Mouse (Mus musculus): ENCODE results near the gene Gins1.

Gins1 gene

GRCm38 (mm10) chr2:150950056-150950455, 44.9 kb downstream of the Gins1 start:
- in situ Hi-C loops (cut with MboI, MseI): loop anchor here (25.0 kb wide), 1 partner anchor 1388 kb away; no protein-coding TSS in a partner anchor

DNA sequence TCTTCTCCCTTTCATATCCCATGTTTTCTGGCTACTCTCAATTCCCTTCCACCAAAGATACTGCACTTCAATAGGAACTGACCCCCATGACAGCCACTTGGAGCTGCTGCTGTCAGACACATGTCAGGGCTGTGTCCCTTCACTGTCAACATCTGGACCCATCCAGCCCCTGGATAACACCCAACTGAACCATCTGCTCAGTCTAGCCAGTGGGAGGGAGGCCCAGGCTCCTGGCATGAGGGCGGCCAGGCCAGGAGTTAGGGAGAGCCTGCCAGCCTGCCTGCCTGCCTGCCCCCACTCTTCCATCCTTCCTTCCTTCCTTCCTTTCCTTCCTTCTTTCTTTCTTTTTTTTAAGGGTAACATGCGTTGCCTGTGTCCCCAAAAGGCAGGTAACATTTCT, 46.0 kb downstream of the Gins1 start:
- in situ Hi-C loops (cut with MboI, MseI): loop anchor here (25.0 kb wide), 1 partner anchor 1389 kb away; no protein-coding TSS in a partner anchor

- in situ Hi-C loops (cut with MboI, MseI): loop anchor here (25.0 kb wide), 1 partner anchor 1394 kb away; no protein-coding TSS in a partner anchor
Observed at GRCm38 (mm10) chr2:150955859-150956258, 50.7 kb downstream of the Gins1 start.

DNA sequence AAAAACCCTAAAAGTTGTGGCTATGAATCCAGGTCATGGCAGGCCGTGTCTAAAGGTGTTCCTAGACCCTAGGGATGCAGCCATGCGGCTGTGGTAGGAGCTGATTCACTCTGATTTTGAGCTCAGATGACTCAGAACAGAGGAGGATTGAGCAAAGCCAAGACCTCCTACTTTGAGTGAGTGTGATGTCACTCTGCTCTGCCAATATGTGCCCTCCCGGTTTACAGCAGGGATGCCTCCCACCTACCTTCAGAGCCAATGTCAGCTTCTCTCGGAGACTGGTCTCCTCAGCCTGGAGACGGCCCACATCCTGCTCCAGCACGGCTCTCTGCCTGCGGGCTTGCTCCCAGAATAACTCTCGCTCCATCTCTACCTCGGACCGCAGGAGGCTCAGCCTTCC, 54.3 kb downstream of the Gins1 start:
- in situ Hi-C loops (cut with MboI, MseI): loop anchor here (25.0 kb wide), 1 partner anchor 1397 kb away; no protein-coding TSS in a partner anchor

GRCm38 (mm10) chr2:150963246-150963645, 58.0 kb downstream of the Gins1 start:
- in situ Hi-C loops (cut with MboI, MseI): loop anchor here (25.0 kb wide), 1 partner anchor 1401 kb away; no protein-coding TSS in a partner anchor

GRCm38 (mm10) chr2:150964641-150965040, 59.4 kb downstream of the Gins1 start:
- in situ Hi-C loops (cut with MboI, MseI): loop anchor here (25.0 kb wide), 1 partner anchor 1402 kb away; no protein-coding TSS in a partner anchor

- in situ Hi-C loops (cut with MboI, MseI): loop anchor here (25.0 kb wide), 1 partner anchor 1404 kb away; no protein-coding TSS in a partner anchor
Observed at GRCm38 (mm10) chr2:150965951-150966350, 60.8 kb downstream of the Gins1 start.

DNA sequence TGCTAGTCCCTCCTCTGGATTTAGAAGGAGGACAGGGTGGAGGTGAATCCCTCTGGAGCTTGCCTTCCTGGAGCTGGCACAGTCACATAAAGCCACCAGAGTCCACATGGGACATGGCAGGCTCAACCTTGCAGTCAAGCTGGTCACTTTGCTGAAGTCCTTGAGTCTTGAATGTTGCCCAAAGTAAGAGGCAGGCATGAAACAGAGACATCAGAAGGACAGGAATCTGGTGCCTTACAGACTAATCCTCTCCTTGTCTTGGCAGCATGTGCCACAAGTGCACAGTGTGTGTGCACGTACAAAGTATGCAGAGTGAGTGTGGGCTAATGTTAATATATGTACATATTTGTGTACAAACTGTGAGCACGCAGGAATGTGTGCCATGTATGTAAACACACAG, 62.3 kb downstream of the Gins1 start:
- in situ Hi-C loops (cut with MboI, MseI): loop anchor here (25.0 kb wide), 1 partner anchor 1405 kb away; no protein-coding TSS in a partner anchor

- in situ Hi-C loops (cut with MboI, MseI): loop anchor here (25.0 kb wide), 1 partner anchor 1407 kb away; no protein-coding TSS in a partner anchor
Observed at GRCm38 (mm10) chr2:150969231-150969630, 64.0 kb downstream of the Gins1 start.

DNA sequence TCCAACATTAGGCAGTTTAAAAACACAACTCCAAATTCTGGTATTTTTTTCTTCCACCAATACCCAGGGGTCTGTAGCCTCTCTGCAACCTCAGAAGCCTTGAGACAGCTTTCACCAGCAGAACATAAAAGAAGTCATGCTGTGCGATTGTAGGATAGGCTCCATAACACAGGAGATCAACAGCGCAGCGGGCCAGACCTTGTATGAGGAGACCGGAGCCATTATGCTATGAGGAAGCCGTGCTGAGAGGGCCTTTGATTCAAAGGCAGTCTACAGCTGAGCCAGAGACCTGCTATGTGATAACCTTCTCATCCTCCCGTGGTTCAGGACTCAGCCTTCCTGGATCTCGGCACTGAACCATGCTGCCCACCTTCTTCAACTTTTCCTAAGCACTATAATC, 66.7 kb downstream of the Gins1 start:
- in situ Hi-C loops (cut with MboI, MseI): loop anchor here (25.0 kb wide), 1 partner anchor 1410 kb away; no protein-coding TSS in a partner anchor

GRCm38 (mm10) chr2:150972681-150973080, 67.5 kb downstream of the Gins1 start:
- in situ Hi-C loops (cut with MboI, MseI): loop anchor here (25.0 kb wide), 1 partner anchor 1410 kb away; no protein-coding TSS in a partner anchor

- in situ Hi-C loops (cut with MboI, MseI): loop anchor here (25.0 kb wide), 1 partner anchor 1411 kb away; no protein-coding TSS in a partner anchor
Observed at GRCm38 (mm10) chr2:150973401-150974115, 68.4 kb downstream of the Gins1 start.

DNA sequence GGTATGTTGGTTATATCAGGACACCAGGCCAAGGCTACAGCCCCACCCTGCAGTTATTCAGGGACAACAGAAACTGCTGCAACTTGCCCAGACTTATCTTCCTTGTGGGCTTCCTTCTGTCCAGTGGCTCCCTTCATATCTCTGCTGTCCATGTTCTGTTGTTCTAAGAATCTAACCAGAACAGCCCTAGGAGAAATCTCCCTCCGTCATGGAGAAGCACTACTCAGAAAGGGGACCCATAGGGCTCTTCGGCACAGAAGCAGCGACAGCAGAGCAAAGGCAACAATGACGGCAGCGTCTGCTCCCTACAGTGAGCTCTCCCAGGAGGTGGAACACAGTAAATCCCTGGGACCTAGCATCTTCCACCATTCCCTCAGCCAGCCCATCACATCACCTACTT, 71.7 kb downstream of the Gins1 start:
- in situ Hi-C loops (cut with MboI, MseI): no loop called here

- in situ Hi-C loops (cut with MboI, MseI): no loop called here
Observed at GRCm38 (mm10) chr2:150977676-150978075, 72.5 kb downstream of the Gins1 start.

DNA sequence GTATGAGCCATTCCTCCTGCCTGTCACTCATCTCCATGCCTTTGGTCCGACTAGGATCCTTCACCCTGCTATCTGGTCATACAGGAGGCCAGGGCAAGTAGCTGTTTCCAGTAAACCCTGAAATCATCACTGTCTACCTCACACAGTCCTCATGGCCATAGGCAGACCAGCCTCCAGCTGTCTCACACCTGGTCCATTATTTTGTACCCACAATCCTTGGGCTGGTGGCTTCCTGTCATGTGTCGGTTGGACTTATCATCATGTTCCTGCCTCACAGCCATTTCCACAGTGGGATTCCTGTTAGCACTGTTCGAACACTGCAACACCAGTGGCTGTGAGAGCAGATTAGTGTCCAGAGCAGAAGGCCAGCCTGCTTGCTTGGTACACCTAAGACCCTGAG, 73.6 kb downstream of the Gins1 start:
- in situ Hi-C loops (cut with MboI, MseI): no loop called here

DNA sequence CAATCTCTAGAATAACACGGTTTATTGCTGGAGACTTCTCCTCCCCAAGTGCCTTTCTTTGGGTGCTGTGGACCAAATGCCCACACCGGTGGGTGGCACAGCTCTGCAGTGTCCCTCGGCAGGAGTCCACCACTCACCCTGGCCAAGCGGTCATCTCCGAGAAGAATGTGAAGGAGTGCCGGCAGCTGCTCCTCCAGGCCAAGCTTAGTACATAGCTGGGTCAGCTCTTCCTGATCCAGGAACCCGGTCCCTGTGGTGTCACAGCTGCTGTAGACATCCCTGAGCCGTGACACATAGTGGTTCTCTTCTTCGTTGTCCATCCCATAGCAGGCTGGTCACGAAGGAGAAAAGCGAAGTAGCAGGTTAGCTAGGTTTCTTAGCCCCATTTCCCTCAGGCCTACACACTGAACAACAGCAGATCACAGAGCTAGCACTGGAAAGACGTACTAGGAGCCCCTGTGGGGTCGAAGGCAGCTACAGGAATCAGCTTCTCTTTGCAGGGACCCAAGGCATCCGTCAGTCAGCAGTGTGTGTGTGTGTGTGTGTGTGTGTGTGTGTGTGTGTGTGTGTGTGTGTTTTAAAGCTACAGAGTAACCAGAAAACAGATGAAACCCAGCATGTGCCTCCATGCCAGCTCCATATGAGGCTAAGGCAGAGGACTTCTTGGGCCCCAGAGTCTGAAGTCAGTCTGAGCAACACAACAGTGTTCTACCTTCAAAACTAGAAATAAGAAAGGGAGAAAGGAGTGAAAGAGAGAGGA, 74.8 kb downstream of the Gins1 start:
- in situ Hi-C loops (cut with MboI, MseI): loop anchor here (10.0 kb wide), 1 partner anchor 715 kb away; no protein-coding TSS in a partner anchor
